Mouse (Mus musculus) frontal cortex, postnatal 14 days (tissue): ENCODE measurements around the gene Cryge.
"Not testable (repeated sequence)": the region's sequence is repeated elsewhere in the genome, so short reads cannot be mapped to it uniquely, and the experiment has no call there.

Experiments
- DNase-seq, 2 experiments: peaks; one replicate each; pipeline ENCODE4 v3.0.0; 2022; ENCODE audit warnings: low spot score in 2 of 2

Cryge gene

DNA sequence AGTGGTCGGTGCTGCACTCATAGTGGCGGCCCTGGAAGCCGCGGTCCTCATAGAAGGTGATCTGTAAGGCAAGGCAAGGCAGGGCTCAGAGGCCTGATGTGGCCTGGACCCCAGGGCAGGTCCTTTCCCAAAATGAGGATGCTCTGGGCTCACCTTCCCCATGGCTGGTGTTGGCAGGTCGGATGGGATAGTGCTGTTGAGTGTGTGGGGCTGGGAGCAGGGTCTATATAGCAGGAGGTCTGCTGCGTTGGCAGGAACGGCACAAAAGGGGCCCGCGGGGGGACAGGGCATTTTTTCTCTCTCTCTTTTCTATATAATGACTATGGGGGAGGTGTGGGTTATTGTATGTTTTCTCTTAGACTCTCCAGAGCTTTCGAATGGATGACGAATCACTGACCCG, at the start of gene Cryge:
TSS of gene Cryge (minus strand) at position 198 of the 400 bp plus-strand sequence.
- not testable (repeated sequence) for DNase-seq

DNA sequence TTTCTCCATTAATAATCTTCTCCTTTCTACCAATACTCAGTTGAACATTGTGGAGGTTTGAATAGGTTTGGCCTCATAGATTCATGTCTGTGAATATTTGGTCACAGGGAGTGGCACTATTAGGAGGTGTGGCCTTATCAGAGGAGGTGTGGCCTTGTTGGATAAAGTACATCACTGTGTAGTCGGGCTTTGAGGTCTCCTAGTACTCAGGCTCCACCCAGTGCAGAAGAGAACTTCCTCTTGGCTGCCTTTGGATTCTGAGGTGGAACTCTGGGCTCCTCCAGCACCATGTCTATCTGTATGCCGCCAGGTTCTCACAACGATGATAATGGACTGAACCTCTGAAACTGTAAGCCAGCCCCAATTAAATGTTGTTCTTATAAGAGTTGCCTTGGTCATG, 46.0 kb upstream of the Cryge start:
- DNase-seq: no peak

DNA sequence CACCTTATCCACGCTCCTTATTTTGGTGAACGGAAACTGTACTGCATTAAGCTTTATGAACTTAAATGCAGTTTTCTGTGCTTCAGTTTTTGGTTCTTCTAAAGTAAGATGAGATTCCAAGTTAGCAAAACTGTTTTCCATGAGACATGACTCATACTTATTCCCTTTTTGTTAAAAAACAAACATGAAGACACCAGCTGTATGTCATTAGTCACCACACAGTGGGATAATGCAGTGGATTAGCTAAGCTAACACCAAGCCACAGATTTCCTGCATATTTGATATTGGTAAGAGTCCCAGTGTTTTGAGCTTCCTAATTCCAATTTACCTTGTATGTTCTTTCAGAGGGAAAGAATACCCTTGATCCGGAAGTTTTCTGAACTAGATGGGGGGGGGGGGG, 40.6 kb upstream of the Cryge start:
- no peak for DNase-seq

DNA sequence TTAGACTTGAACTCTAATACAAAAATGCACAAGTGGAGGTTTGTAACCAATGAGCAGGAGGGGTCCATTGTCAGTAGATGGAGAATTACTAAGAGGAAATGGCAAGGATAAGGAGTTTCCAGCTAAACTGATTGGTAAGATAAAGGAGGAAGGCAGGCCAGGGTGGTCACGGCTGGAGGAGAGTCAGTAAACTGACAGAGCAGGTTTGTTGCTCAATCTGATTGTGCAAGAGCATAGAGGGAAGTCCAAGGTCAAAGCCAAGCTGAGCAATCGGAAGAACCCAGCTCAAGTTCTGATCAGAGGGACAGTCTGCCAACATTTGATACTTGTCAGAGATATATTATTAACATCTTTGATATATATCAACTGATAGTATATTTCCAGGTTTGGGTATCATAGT, 39.4 kb upstream of the Cryge start:
- DNase-seq: no peak

DNA sequence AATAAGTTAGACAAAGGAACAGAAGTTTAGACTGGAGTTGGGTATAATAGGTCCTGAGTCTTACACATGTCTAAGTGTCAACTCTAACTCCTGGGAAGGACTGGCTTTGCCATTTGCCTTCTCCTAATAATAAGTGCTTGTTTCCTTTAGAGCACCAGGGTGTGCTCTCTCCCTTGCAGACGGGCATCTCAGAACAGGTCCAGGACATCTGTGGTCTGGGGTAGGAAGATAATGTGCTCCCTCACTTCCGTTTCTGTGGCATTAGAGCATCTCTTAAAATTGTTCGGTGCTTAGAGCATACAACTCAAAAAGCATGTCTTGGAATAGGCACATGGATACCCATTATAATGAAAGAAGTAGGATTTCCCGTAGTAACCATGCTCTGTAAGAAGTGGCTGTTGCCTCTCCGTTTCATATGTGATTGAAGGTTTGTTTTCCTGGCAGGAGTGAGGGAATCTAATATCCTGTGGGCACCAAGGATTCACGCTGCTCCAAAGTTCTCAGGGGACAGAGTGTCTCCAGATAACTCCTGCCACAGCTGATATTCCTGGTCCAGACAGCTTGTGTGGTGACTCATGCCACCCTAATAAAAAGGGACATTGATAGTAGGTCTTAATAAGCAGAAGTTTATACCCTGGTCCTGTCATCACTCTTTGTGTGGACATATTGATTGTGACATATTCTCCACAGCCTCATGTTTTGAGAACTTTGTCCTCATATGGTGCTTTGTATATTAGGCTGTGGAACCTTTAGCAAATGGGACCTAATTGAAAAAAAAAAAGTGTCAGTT, 37.8 kb upstream of the Cryge start:
- DNase-seq: no peak

DNA sequence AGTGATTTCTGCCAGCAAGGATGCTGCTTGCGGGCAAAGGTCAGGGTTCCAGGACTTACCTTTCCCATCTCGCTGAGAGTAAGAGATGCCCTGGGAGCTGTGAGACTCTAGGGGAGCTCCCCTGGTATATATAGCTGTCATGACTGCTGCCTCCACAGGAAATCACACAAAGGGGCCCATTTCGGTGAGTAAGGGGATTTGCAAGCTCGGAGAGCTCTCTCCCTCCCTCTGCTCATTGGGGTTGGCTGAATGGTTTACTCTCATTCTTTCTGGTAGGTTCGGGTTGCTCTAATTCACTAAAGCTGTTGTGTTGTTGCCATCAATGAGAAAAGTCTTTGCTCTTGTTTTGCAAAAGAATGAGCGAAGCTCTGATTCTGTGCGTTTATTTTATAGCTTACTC, 31.2 kb upstream of the Cryge start, which contains the start of gene Crygb:
TSS of gene Crygb (minus strand) at position 101 of the 400 bp plus-strand sequence.
- DNase-seq: no peak

DNA sequence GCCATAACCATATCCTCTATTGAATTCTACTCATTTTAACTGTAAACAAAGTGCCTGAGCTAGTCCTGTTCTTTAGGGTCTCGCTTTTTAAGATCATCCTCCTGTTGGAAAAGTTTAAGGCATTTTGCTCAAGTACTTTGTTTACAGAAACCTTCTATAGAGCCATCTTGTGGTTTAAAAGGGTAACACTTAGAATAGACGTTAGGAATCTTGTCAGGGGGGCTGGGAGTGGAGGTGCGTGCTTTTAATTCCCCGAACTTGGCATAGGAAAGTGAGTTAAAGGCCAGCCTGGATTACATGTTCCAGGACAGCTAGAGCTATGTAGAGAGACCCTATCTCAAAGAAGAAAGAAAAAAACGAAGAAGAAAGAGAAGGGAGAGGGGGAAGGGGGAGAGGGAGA, 24.7 kb upstream of the Cryge start:
- no peak for DNase-seq

DNA sequence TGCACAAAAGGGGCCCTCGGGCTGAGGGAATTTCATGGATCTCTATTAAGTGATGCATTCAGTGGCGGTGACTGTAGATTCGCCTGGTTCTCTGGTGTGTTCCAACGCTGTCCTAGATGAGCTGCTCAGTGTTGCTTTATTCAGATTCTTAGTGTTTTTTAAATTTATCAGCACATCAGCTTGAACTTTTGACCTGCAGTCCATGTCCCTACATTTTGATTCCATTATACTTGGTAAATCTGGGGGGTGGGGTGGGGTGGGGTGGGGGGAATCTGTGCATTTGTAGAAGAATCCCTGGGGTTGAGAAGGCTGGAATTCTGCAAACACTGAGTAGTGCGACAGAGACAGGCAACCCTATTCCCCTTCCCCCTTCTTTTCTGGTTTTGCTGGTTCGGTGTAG, 22.6 kb upstream of the Cryge start, which contains the start of gene Crygc:
TSS of gene Crygc (minus strand) at position 101 of the 400 bp plus-strand sequence.
- DNase-seq: no peak

DNA sequence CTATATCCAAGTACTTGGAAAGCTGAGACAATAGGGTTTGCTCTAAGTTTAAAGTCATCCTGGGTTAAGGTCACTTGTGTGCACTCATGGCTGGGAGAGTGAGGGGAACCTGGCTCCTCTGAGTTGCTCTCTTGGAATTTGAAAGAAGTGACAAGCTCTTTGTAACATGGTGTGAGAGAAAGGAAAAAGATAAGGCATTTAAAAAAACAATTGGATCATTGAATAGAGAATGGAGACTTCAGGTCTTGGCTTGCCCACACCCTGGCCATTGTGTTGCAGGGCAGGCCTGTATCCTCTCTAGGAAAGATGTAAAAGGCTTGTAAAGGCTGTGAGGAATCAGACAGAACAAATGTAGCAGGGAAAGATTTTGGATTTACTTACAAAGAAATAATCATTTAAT, 16.9 kb upstream of the Cryge start:
- DNase-seq: no peak

DNA sequence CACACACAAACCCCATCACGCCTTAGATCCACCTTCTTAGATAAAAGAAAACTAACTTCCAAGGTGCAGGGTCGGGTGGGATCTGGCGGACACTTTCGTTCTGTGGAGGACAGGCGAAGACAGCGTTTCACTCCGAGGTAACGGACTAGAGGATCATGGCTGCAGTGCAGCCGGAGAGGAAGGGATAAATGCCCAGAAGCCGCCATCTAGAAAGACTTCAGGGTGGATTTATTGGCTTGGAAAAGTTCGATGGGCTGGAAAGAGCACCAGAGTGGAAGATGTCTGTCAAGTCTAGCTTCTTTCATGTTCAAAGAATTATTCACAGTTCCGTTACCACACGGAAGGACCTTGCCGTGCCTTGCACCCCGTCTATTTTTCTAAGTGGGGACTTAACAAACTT, 13.3 kb upstream of the Cryge start:
- no peak for DNase-seq

DNA sequence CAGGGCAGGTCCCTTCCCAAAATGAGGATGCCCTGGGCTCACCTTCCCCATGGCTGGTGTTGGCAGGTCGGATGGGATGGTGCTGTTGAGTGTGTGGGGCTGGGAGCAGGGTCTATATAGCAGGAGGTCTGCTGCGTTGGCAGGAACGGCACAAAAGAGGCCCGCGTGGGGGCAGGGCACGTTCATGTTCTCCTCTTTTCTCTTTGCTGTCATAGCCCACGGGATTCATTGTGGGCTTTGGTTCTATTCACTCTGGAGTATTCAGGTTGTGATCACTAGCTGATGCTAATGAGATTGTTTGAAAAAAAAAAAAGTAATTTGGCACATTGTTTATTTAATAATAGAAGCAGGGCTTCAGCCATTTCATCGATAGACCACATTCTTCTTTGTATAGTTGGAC, 12.4 kb upstream of the Cryge start, which contains the start of gene Crygd:
TSS of gene Crygd (minus strand) at position 101 of the 400 bp plus-strand sequence.
- DNase-seq: no peak

DNA sequence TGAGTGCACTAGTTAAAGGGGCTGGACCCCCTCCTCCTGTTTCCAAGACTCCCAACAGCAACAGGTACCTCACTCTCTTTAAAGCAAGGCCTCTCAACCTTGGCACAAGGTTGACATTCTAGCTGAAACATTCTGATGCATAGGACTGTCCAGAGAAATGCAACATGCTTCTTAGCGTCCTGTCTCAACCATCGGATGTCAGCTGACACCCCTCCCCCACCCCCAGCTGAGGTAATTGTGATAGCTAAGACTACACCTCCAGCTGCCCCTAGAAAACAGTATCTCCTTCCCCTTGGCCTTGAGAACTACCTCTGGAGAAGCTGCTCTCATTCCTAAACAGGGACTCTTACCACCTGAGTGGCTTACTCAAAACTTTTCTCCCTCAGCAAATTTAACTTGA, 1.2 kb upstream of the Cryge start:
- DNase-seq: no peak

DNA sequence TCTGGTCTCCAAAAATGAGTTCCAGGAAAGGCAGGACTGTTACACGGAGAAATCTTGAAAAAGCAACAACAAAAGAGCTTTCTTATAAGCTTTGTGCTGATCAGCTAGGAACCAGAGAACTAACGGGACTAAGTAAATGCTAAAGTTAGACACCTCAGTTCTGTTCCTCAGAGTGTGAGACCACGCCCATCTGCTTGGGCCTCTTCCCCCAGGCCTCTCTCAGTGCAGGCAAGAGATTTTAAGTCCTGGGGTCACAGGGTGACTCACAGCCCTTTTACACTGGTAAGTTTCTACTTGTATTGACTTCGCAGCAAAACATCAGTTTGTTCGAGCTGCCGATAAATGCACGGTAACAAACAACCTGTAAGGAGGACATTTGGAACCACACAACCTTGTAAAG, 747 bp upstream of the Cryge start:
- DNase-seq: no peak

DNA sequence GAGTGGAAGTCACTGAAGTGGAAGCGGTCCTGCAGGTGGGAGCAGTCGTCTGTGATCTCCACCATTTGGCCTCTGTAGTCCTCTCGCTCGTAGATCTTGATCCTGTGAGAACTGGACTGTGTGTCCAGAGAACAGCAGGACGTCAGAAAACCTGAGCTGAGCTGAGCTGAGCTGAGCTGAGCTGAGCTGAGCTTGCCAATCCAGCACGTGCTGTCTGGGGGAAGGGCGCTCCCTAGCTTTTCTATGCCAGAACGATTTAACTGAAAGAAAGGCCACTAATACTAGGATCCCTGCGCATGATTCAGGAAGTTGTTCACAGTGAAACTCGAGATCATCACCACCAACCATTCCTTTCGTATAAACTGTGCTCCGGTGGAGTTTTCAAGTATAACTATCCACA, 2.2 kb downstream of the Cryge start:
- peak in 1 of 2 experiments; percentile 6 for DNase-seq

DNA sequence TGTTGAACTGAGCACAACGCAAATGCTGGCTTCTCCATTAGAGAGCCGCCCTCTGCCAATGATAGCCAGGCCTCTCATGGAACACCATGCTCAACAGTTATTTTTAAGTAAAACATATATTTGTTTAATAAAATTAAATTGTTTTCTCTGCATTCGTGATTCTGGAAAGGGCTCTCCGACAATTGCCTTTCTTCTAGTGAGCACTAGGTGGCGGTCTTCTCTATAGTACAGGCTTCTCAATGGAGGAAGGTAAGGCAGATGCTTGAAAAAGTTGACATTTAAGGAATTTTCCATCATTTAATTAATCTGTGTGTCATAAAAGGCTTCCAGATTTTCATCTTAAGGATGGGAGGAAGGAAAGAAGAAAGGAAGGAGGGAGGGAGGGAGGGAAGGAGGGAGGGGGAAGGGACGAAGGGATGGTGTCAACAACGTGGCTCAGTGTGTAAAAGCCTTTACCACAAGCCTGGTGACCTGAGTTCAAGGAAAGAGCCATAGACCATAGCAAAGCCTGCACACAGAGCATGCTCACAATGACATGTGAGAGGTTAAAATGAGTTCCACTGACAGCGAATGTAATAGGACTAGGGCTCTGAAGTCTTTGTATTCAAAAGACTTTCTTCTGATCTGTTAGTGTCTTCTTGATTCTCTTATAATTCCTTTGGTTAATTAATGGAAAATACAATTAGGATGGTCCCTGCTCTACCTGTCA, 4.4 kb downstream of the Cryge start:
- DNase-seq: peak in 1 of 2 experiments; percentile 10

DNA sequence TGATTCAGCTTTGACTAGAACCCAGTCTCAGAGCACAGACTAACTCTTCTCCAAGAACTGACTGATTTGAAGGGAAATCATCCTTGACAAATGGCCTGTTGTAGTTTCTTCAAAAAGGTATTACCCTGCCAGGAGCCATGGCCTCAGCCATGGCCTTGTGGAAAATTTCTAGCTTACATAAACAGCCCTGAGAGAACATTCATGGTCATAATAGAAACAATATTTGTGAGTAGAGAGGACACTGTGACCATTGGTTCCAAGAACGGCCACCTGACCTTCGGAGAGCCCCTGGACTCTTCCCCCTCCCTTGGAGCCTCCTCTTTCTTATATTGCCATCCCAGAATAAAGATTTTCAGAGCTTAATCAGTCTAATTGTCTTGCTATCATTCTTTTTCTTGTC, 7.5 kb downstream of the Cryge start:
- no peak for DNase-seq

DNA sequence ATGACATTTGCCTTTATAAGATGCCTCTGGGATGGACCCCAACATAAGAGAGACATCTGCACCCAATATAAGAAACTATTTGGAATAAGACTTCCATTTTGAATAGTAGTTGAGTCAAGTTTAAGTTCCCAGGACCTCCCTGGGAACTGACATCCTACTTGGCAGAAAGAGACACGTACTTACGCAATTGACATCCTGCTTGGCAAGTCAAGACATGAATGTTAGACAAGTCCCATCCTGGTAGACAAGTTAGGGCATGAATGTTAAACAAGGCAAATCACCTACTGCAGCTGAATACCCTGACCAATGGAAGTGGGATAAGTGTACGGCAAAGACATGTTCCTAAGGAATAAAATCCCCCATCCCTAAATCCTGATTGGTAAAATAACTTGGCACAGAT, 9.1 kb downstream of the Cryge start:
- DNase-seq: no peak

DNA sequence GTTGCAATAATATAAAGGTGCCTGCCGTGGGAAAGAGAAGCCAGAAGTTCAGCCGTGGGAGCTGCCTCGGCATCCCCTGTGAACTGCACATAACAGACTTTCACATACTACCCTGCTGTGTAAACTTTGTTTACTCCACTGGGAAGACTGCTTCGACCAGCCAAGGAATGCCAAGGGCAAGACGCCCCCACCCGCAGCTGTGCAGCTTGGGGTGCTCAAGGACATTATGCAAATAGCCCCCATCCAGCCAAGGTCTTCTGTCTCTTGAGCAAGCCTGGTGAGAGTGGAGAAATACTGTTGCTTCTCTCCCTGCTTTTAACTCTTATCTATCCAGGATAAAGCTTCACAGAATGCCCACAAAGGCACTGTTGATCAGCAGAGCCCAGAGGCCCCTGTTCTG, 10.1 kb downstream of the Cryge start:
- no peak for DNase-seq

DNA sequence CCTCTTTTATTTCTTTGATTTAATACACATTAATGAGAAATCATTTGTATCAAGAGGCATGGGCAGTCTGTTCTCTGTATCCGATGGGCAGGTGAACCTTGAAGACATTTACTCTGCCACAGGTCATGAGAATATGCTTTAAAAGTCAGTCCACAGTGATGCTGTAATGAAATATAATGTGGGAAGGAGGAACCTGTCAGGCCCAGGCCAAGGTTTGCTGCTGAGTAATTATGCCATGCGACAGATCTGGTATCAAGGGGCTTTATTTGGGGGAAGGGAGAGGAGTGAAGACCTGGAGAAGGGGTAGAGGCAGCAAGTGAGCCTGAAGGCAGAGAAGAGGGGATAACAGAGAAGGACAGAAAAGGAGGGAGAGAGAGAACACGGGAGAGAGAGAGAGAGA, 11.3 kb downstream of the Cryge start:
- DNase-seq: no peak

DNA sequence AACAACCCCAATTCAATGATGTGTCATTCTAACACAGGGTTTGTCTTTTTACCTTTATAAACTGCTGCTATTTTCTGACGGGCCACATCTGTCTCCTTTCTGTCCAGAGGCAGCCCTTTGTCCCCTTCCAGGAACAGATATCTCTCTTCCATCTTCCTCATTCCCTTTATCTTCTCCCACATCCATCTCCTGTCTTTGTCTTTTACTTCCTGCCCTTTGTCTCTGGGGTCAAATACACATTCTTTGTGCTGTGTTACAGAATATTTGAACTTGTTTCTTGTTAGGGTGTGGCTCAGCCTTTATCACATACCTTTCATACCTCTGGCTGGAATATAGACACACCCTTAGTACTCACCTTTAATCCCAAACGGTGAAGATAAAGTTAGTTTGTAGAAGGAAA, 13.4 kb downstream of the Cryge start:
- DNase-seq: no peak

DNA sequence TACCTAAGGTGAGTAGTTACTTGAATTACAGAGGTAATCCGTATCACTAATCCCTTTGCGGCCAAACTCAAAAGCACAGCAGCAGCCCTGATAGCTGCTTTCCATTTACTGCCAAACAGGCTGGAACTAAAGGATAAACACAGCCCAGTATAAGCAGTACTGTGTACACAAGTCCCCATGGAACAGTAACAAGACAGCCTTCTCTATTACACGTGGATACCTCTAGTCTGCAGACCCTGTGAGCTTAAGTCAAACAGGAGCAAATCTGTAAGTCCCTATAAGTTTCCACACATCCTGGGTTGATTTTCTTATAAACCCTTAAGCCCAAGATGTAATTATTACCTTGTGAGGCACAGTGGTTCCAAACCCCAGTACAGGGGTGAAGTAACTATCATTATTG, 15.4 kb downstream of the Cryge start:
- no peak for DNase-seq

DNA sequence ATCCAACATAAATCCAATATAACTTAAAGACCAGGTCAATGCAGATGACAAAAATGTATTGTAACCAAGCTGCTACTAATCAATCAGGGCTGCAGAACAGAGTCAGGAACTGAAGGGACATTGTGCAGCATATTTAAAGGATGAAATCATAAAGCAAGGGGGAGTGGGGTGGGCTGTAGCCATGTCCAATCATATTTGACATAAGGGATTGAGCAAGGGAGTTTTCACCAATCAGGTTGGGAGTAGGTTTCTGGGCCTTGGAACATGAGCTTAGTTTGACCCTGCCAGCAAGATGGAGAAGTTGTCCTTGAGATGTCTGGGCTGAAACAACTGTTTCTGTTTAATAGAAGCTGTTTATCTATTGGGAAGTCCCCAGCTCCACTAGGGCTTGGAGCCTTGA, 18.3 kb downstream of the Cryge start, which contains the start of gene Akr1cl:
TSS of gene Akr1cl (minus strand) at position 119 of the 400 bp plus-strand sequence.
- DNase-seq: no peak

DNA sequence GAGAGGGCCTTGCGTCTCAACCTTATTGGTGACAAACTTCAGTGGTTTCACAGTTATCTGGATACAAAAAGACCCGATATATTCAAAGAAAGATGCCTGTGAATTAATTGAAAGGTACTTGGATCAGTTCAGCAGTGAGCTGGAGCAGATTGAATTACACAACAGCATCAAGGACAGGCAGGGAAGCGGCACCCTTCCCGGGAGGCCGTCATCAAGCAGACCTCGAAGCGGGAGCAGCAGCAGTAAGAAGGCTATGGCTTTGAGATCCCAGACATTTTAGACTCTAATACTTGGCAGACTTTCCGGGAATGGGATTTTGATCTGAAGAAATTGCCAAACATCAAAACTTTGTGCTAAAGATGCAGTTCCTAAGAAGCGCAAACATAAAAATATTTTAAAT, 22.7 kb downstream of the Cryge start:
- DNase-seq: no peak
